ENCODE assay signal across 22 mouse cellular contexts in genomic region chr14:33398065-33398860, GRCm38 (mm10).
"Had no signal": no experiment of that assay in that cellular context is flagged by ENCODE, and none has a peak within 500 bp of the region (broad histone marks: within the 10 kb centered on the region; RNA-seq: fewer than 3 reads in every experiment).

No protein-coding gene starts in this region.

- H3K27ac ChIP-seq: heart, embryonic 10.5 days; hindbrain, embryonic 10.5 days; hindbrain, embryonic 12.5 days; hindbrain, embryonic 14.5 days; intestine, embryonic 15.5 days; layer of hippocampus, adult 2 months; limb, embryonic 10.5 days; limb, embryonic 12.5 days had no signal

- H3K4me1 ChIP-seq: heart, embryonic 10.5 days; heart, embryonic 12.5 days; hindbrain, embryonic 10.5 days; hindbrain, embryonic 12.5 days; intestine, embryonic 15.5 days; limb, embryonic 10.5 days; limb, embryonic 12.5 days had no signal

- ATAC-seq: forebrain, postnatal 0 days; hindbrain, embryonic 16.5 days; inflammation-experienced regulatory T-cells, adult 6 months; intestine, embryonic 15.5 days; intestine, postnatal 0 days had no signal

- H3K4me3 ChIP-seq: heart, embryonic 10.5 days; heart, embryonic 12.5 days; hindbrain, embryonic 10.5 days; hindbrain, embryonic 12.5 days; intestine, embryonic 15.5 days; layer of hippocampus, adult 2 months; limb, embryonic 10.5 days; limb, embryonic 12.5 days had no signal

- H3K9me3 ChIP-seq: heart, embryonic 10.5 days; heart, embryonic 12.5 days; hindbrain, embryonic 10.5 days; hindbrain, embryonic 12.5 days; intestine, embryonic 15.5 days; limb, embryonic 10.5 days; limb, embryonic 12.5 days had no signal

- H3K9ac ChIP-seq: forebrain, postnatal 0 days; heart, embryonic 12.5 days; hindbrain, embryonic 12.5 days; hindbrain, embryonic 14.5 days; intestine, embryonic 15.5 days; limb, embryonic 12.5 days had no signal

- H3K27me3 ChIP-seq: heart, embryonic 12.5 days; hindbrain, embryonic 12.5 days; intestine, embryonic 15.5 days; limb, embryonic 12.5 days had no signal

- DNase-seq: forebrain, postnatal 0 days; gastrocnemius, postnatal 25 days; heart, adult 18-20 months; heart, postnatal 10 days; heart, postnatal 4 days; kidney, adult 18-20 months; kidney, adult 8-10 months; kidney, postnatal 10 days; kidney, postnatal 25 days; kidney, postnatal 4 days had no signal
